Mouse (Mus musculus): Measurements from ENCODE around the gene Fam240b. TPM values are rescaled to one million over a fixed set of nuclear protein-coding genes. Genes with fewer than 3 reads are reported as not detected.
A peak's percentile ranks its signal among the peaks of the same experiment; 100 is the strongest.

The Fam240b gene
- polyA plus RNA-seq, 1 experiment from 2014 or later: not detected

DNA sequence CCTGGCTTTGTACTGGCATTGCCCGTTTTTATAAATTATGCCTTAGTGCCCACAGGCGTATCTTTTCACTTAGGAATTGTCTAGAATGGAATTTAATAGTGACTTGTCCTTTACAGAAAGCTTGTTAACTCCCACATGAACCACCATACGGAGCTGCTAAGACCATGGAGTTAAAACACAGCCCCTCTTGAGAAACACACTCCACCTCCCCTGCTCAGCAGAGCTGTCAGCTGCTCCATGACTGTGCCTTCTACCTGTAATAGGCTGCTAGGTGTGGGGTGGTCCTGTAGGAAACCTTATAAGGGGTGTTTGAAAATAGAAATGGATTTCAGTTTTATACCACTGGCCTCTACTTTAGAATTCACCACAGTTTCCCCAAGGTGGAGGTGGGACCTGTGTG is 5.2 kb upstream of the Fam240b start:
- Histone ChIP-seq H3K36me3 (ENCODE audit: control insufficient read depth, insufficient read depth, low read length) (no peaks in the 10 kb centered on the region), H3K4me1 (replicated peaks; ENCODE audit: control insufficient read depth, insufficient read depth) (no peaks in the 10 kb centered on the region), H3K9me3 (ENCODE audit: control insufficient read depth, low read length) (no peaks in the 10 kb centered on the region), H3K27ac (replicated peaks) (no peak overlapping the region), H3K27me3 (ENCODE audit: control insufficient read depth, insufficient read depth, low read length) (no peaks in the 10 kb centered on the region), H3K4me3 (ENCODE audit: low read depth, low read length) (no peak overlapping the region), H3K4me2 (replicated peaks; ENCODE audit: low read depth) (no peak overlapping the region), H3K9ac (ENCODE audit: low read length) (no peak overlapping the region)
- WGBS: 78% methylated on average over 3 of the region's 3 CpGs
- no peak for ATAC-seq (ENCODE audit: low FRiP score, low TSS enrichment)
- TF ChIP-seq CTCF (IDR thresholded peaks at IDR 0.05; ENCODE audit: low read depth) (no peak), EP300 (optimal IDR thresholded peaks at IDR 0.05) (no peak)
- no peak for DNase-seq (ENCODE audit: low spot score)

DNA sequence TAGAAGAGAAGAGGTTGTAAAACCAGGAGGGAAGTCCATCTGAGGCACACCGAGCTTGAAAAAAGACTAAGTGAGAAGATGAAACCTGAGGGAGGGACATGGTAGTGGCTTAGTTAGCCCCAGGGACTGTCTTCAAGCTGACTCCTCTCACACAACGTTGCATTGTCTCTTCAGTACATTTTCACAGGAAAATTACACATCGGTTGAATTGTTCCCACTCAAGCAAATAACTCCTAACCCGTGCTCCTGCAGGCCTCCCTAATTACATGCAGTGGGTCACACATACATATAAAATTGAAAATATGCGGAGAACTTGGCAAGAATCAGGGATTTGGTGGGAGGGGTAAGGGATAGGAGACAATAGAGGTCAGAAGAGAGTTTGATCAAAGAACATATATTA is 4.0 kb downstream of the Fam240b start:
- H3K27ac ChIP-seq (replicated peaks): no peak overlapping the region
- no peaks in the 10 kb centered on the region for H3K27me3 ChIP-seq (ENCODE audit: control insufficient read depth, insufficient read depth, low read length)
- H3K4me2 ChIP-seq (replicated peaks; ENCODE audit: low read depth): no peak overlapping the region
- H3K9ac ChIP-seq (ENCODE audit: low read length): no peak overlapping the region
- H3K36me3 ChIP-seq (ENCODE audit: control insufficient read depth, insufficient read depth, low read length): no peaks in the 10 kb centered on the region
- WGBS: 72% methylated on average over 5 of the region's 5 CpGs
- H3K4me3 ChIP-seq (ENCODE audit: low read depth, low read length): no peak overlapping the region
- DNase-seq (ENCODE audit: low spot score) (no peak), ATAC-seq (ENCODE audit: low FRiP score, low TSS enrichment) (no peak)
- H3K4me1 ChIP-seq (replicated peaks; ENCODE audit: control insufficient read depth, insufficient read depth): no peaks in the 10 kb centered on the region
- TF ChIP-seq CTCF (IDR thresholded peaks at IDR 0.05; ENCODE audit: low read depth): no peak
- TF ChIP-seq EP300 (optimal IDR thresholded peaks at IDR 0.05): no peak
- no peaks in the 10 kb centered on the region for H3K9me3 ChIP-seq (ENCODE audit: control insufficient read depth, low read length)

DNA sequence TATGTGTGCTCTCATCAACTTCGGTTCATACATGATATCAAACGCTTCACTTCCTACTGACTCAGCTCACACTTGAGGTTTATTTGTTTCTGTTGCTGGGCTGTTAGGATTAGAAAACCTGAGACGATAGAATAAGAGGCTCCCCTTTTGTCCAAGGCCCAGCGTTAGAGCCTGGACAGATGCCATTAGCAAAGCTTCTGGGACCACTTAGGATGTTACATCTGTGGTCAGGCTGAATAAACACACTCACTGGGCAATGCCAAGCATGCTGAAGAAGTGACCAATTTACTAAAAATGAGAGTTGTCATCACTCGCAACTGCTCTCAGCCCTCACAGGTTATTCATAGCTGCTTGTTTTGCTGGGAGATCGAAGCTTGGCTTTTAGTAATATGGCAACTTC is 7.7 kb downstream of the Fam240b start:
- WGBS: 59% methylated on average over 6 of the region's 6 CpGs
- ATAC-seq (ENCODE audit: low FRiP score, low TSS enrichment): no peak

DNA sequence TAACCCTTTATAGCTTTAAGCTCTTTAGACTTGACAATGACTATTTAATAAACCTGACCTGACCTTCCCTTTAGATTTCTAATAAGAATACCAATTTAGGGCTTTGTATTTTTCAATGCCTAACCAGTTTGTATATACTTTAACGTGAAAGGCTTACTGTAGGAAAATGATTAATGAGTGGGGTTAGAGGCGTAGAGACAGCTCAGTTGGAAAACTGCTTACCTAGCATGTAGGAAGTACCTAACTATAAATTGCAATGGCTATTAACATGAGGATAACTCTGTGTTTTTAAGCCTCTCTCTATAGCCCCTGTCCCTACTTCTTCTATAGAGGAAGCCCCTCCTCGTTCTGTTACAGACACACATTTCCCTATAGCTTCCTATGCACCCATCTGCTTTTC is 17.6 kb downstream of the Fam240b start:
- DNase-seq (ENCODE audit: low spot score): no peak
- Histone ChIP-seq H3K9me3 (ENCODE audit: control insufficient read depth, low read length) (no peaks in the 10 kb centered on the region), H3K4me2 (replicated peaks; ENCODE audit: low read depth) (no peak overlapping the region), H3K4me3 (ENCODE audit: low read depth, low read length) (no peak overlapping the region), H3K4me1 (replicated peaks; ENCODE audit: control insufficient read depth, insufficient read depth) (no peaks in the 10 kb centered on the region), H3K9ac (ENCODE audit: low read length) (no peak overlapping the region), H3K36me3 (ENCODE audit: control insufficient read depth, insufficient read depth, low read length) (no peaks in the 10 kb centered on the region), H3K27ac (replicated peaks) (no peak overlapping the region), H3K27me3 (ENCODE audit: control insufficient read depth, insufficient read depth, low read length) (no peaks in the 10 kb centered on the region)
- 42% methylated on average over 3 of the region's 3 CpGs for whole genome bisulfite sequencing
- ATAC-seq (ENCODE audit: low FRiP score, low TSS enrichment): no peak
- TF ChIP-seq CTCF (IDR thresholded peaks at IDR 0.05; ENCODE audit: low read depth) (no peak), EP300 (optimal IDR thresholded peaks at IDR 0.05) (no peak)

More for the DNA sequence above, 7.7 kb downstream of the Fam240b start:
- H3K4me1 ChIP-seq (replicated peaks; ENCODE audit: control insufficient read depth, insufficient read depth): no peaks in the 10 kb centered on the region
- H3K4me2 ChIP-seq (replicated peaks; ENCODE audit: low read depth): no peak overlapping the region
- no peaks in the 10 kb centered on the region for H3K9me3 ChIP-seq (ENCODE audit: control insufficient read depth, low read length)
- no peak overlapping the region for H3K4me3 ChIP-seq (ENCODE audit: low read depth, low read length)
- TF ChIP-seq EP300 (optimal IDR thresholded peaks at IDR 0.05) (no peak), CTCF (IDR thresholded peaks at IDR 0.05; ENCODE audit: low read depth) (no peak)
- no peaks in the 10 kb centered on the region for H3K36me3 ChIP-seq (ENCODE audit: control insufficient read depth, insufficient read depth, low read length)
- no peak overlapping the region for H3K27ac ChIP-seq (replicated peaks)
- H3K9ac ChIP-seq (ENCODE audit: low read length): no peak overlapping the region
- H3K27me3 ChIP-seq (ENCODE audit: control insufficient read depth, insufficient read depth, low read length): no peaks in the 10 kb centered on the region
- no peak for DNase-seq (ENCODE audit: low spot score)

DNA sequence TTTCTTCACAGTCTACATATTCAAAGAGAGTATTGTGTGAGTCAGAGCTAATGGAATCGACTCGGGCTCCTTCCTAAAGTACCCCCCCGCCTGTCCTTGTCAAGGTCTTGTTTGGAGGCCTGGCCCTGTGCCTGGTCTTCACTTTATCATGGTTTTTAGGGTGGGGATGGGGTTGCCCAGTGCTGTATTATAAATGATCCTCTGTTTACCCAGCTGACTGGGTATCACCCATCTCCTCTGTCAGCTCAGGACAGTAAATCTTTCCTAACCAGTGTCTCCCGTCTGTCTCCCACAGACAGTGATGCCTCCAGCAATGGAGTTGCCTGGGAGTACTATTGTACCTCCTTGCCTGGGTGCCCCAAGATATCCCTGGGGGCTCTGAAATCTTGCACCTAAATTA is 19.6 kb downstream of the Fam240b start:
- Histone ChIP-seq H3K4me2 (replicated peaks; ENCODE audit: low read depth) (no peak overlapping the region), H3K4me1 (replicated peaks; ENCODE audit: control insufficient read depth, insufficient read depth) (no peaks in the 10 kb centered on the region), H3K36me3 (ENCODE audit: control insufficient read depth, insufficient read depth, low read length) (no peaks in the 10 kb centered on the region), H3K9ac (ENCODE audit: low read length) (no peak overlapping the region), H3K9me3 (ENCODE audit: control insufficient read depth, low read length) (no peaks in the 10 kb centered on the region), H3K27me3 (ENCODE audit: control insufficient read depth, insufficient read depth, low read length) (no peaks in the 10 kb centered on the region), H3K27ac (replicated peaks) (no peak overlapping the region), H3K4me3 (ENCODE audit: low read depth, low read length) (no peak overlapping the region)
- DNase-seq (ENCODE audit: low spot score): no peak
- WGBS: 38% methylated on average over 4 of the region's 4 CpGs
- no peak for ATAC-seq (ENCODE audit: low FRiP score, low TSS enrichment)
- no peak for TF ChIP-seq EP300 (optimal IDR thresholded peaks at IDR 0.05)
- no peak for TF ChIP-seq CTCF (IDR thresholded peaks at IDR 0.05; ENCODE audit: low read depth)

DNA sequence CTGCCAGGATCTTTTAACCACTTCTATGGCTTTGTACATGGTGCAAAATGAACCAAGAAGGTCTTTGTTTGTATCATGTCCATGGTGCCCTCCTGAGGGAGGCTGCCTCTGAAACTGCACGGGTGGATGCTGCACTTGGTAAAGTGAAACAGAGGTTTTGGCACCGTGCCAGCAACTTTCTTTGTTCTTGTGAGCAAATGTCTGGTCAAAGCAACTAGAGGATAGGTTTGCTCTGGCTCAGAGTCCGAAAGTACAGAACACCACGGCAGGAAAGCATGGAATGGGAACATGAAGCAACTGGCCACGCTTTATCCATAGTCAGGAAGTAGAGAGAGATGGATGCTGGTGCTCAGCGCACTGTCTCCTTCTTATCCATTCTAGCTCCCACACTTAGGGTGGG is 29.7 kb downstream of the Fam240b start:
- H3K36me3 ChIP-seq (ENCODE audit: control insufficient read depth, insufficient read depth, low read length): no peaks in the 10 kb centered on the region
- TF ChIP-seq EP300 (optimal IDR thresholded peaks at IDR 0.05) (no peak), CTCF (IDR thresholded peaks at IDR 0.05; ENCODE audit: low read depth) (no peak)
- DNase-seq (ENCODE audit: low spot score) (peak; percentile 24), ATAC-seq (ENCODE audit: low FRiP score, low TSS enrichment) (no peak)
- WGBS: 47% methylated on average over 6 of the region's 6 CpGs
- H3K4me1 ChIP-seq (replicated peaks; ENCODE audit: control insufficient read depth, insufficient read depth): no peaks in the 10 kb centered on the region
- H3K4me3 ChIP-seq (ENCODE audit: low read depth, low read length): no peak overlapping the region
- H3K27ac ChIP-seq (replicated peaks): no peak overlapping the region
- H3K9ac ChIP-seq (ENCODE audit: low read length): no peak overlapping the region
- H3K4me2 ChIP-seq (replicated peaks; ENCODE audit: low read depth): no peak overlapping the region
- no peaks in the 10 kb centered on the region for H3K27me3 ChIP-seq (ENCODE audit: control insufficient read depth, insufficient read depth, low read length)
- no peaks in the 10 kb centered on the region for H3K9me3 ChIP-seq (ENCODE audit: control insufficient read depth, low read length)

All from stomach, postnatal 0 days (tissue).